Mouse (Mus musculus) cerebellum, adult 9-11 months (tissue): Measurements from ENCODE around the gene Agpat2.
A peak's percentile ranks its signal among the peaks of the same experiment; 100 is the strongest.

Experiments used
- DNase-seq: peaks from one replicate; pipeline ENCODE4 v3.0.0; 2022

The Agpat2 gene

GRCm38 (mm10) chr2:26573396-26573795, 30.8 kb downstream of the Agpat2 start:
- no peak for DNase-seq

DNA sequence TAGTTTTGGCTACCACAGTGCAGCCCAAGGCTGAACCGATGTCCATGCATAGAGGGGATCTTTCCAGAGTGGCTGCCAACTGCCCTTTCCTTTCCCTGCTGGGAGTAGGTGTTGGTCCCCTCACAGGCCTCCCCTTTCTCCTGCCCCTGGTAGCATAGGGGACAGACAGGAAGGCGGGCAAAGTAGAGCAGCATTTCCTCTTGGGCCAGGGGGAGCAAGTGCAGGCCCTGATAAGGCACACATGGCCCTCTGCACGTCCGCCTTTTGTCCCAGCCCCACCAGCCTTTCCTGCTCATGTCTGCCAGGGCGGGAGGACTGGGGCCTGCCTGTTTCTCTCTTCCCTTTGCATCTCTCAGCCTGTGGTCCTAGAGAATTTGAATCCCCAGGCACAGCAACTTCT, 32.4 kb downstream of the Agpat2 start:
- no peak for DNase-seq

GRCm38 (mm10) chr2:26571400-26571799, 32.8 kb downstream of the Agpat2 start:
- DNase-seq, result no peak

DNA sequence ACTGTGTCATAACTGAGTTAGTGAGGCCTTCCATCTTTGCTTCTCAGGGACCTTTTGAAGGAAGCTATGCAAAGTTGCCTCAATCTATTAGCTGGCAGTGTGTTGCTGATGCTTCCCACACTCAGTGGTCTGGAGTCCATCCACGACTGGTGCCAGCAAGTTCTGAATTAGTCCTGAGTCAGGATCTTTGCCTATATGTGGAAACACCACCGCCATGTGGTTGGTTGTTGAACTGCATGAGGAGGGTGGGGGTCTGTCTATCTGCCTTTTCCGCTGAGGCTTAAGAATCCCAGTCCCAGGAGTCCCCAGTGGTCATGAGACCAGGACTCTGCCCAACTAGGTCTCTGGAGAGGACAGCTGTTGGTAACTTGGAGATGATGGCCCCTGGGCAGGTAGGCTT, 34.2 kb downstream of the Agpat2 start:
- DNase-seq, result no peak

GRCm38 (mm10) chr2:26566221-26566620, 38.0 kb downstream of the Agpat2 start:
- DNase-seq, result peak; percentile 22

DNA sequence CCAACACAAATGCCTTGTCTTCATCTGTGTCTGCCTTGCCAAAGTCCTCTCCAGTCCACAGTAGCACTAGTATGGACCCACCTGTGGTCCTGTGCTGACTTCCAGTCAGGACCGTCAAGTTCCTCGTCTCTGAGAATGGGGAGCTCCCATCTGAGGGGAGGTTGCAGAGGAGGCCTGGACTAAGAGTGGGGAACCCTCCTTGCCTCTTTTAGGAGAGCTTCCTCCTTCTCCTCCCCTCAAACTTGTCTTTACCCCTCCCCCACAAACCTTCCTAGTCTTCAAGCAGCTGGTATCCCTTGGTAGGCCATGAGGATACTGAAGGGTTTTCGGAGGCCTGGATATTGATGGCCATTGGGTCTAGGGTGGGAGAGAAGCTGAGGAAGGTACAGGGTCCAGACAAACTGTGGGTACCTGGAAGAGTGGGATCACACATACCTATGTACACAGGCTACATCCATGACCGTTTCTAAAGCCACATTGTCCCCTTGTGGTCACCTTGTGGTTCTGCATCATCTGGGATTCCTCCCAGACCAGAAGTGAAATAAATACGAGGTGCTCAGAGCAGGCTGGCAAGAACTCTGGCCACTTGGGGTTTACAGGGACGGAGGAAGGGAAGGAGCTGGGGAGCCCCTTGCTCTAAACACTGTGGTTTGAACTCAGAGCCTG, 42.7 kb downstream of the Agpat2 start:
- DNase-seq, result peak; percentile 27

DNA sequence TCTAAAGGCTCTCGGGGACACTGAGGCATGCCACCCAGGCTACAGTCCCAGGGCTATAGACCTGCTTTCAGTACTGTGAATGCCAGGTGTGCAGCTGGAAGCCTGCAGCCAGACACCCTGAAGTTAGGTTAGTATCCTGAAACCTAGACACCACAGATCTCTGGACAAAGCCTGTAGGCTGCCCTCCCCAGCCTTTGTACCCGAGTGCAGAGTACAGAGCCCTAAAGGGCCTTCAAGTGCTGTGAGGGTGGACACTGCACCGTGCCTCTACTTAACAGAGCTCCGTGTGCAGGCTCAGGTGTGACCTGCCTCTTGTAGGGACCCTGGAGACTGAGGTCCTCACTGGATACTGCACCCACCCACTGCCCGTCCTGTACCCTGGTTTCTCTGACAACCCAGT, 43.7 kb downstream of the Agpat2 start:
- no peak for DNase-seq

DNA sequence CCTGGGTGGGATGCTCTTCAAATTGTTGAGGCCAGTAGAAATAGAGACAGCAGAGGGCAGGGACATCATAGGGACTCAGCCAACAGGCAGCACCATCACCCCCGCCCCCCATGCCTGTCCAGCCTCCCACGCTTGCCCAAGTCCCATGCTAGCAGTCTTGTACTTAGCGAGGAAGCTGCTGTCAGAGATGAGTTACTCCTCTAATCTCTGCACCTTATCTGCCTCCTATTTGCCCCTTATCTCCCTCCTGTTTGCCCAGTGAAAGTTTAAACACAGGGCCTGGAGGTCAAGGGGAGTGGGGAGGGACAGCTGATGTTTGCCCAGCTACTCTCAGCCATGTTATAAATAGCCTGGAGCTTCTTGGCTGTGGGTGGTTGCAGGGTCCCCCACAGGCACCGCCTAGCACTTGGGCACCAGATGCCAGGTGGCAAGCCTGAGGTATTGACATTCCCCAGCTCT, 47.7 kb downstream of the Agpat2 start:
- DNase-seq, result no peak

DNA sequence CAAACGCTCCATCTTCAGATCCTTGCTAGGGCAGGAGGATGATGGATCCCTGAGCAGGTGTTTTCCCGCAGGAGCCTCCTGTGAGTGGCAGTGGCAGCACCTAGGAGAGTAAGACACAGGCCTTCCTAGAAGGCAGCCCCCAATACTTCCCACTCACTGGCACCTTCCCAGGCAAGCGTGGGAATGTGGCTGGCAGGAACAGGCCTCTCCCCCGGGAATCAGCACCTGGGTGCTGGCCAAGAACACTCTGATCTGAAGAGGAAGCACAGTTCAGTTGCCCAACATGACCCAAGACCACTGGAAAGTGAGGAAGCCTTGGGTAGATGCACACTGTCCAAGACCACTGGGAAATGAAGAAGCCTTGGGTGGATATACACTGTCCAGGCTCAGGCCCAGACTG, 49.1 kb downstream of the Agpat2 start:
- no peak for DNase-seq

- DNase-seq, result no peak
Measured at GRCm38 (mm10) chr2:26553904-26554303, 50.3 kb downstream of the Agpat2 start.

- no peak for DNase-seq
Measured at GRCm38 (mm10) chr2:26552066-26552465, 52.2 kb downstream of the Agpat2 start.

GRCm38 (mm10) chr2:26551446-26551845, 52.8 kb downstream of the Agpat2 start:
- no peak for DNase-seq

GRCm38 (mm10) chr2:26550777-26551176, 53.4 kb downstream of the Agpat2 start:
- DNase-seq, result no peak

GRCm38 (mm10) chr2:26550205-26550604, 54.0 kb downstream of the Agpat2 start:
- no peak for DNase-seq

- no peak for DNase-seq
Measured at GRCm38 (mm10) chr2:26549801-26550200, 54.4 kb downstream of the Agpat2 start.

DNA sequence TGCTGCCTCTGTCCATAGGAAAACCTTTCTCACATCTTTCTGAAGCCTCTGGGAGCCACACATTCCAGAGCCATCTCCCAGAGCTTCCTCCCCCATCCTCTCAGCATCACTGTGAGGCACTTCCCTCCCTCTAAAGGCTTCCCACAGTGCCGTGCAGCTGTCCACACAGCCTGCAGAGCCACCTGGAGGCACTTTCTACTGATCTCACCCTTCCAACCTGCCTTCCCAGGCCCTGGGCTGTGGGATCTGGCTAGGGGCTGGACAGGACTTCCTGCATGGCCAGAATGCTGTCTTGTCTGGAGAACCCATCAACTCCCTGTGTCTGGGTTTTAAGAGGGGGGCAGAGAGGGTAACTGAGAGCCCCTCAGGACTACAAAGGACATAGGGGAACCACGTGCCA, 56.7 kb downstream of the Agpat2 start:
- DNase-seq, result peak; percentile 39

GRCm38 (mm10) chr2:26544265-26544664, 60.0 kb downstream of the Agpat2 start:
- DNase-seq, result no peak

DNA sequence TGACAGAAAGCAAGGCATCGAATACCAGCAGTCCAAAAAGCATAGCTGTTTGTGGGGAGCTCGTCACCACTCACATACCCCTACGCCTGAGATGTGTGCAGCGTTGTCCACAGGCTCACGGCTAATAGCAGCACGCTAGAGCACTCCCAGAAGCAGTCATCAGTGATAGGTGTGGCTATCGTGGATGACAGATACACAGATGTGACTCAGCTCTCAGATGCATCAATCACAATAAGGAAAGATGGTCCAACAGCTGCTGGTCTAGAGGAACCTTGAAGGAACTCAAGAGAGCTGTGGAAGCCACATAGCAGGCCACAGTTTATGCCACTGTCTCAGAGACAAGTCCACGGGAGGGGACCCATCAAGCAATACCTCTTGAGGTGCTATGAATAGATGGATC, 60.4 kb downstream of the Agpat2 start:
- DNase-seq, result no peak

GRCm38 (mm10) chr2:26543155-26543554, 61.1 kb downstream of the Agpat2 start:
- no peak for DNase-seq
